Mouse (Mus musculus): Measurements from ENCODE around the gene Gm21958. TPM values are rescaled to one million over a fixed set of nuclear protein-coding genes. Genes with fewer than 3 reads are reported as not detected.

Gm21958 gene
- polyA plus RNA-seq (2015; fragmentation: Nextera tagmentation; extraction: Ambion mirVana), result 0.35 TPM in 1 of 2 replicates, not detected in the other

DNA sequence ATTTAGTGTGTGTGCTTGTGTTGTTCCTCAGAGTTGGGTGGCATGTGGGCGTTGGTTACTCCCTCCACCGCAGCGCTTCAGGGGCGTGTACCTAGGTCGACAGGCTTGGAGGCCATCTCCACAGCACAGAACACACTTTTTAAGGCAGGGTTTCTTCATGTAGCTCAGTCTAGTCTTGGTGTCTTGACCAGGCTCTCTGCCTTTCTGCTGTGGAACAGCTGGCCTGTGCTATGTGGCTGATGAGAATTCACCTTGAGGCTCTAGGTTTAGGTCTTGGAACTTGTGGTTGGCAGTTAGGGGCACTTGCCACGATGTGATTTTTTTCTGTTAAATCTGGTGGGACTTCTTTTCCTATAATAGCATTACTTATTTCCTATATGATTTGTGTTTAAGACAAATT, at the start of gene Gm21958:
Gene Gm21958, minus strand, starts transcription at position 101 of the 400 bp plus-strand sequence.

DNA sequence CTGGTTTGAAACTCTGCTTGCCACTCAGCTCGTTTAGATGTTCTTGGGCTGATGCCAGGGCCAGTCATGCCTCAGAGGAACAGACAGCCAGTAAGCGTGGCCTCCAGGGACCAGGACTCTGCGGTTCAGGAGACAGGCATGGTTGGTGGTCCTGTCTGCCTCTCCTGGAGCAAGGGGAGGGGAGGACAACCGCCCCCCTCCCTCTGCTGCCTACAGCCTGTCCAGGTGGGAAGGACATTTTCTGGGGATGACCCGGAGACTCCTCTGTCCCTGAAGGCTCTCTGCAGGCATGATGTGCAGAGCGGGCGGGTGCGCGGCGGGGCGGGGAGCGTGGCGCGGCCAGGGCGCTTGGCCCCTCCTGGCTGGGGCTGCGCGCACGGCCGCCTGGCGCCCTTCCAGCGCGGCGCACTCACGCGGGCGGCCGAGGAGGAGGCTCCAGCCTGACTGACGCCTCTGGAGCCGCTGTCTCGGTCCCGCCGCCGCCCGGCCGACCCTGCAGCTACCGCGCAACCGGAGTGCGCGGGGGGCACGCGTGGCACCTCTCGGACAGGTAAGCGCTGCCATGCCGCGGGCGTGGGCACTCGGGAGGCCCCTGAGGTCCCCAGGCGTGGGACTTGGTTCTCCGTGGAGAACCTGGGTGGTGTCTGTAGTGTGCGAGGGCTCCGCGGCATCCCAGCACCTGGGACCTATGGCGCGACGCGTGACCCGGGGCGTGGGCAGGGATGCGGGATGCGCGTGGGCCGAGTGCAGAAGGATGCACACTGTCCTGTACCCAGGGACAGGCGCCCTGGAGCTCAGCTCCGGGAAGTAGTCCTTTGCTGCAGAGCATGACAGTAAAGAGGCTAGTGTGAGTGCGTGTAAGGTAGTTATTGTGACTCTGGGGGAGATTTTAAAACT, 41.2 kb upstream of the Gm21958 start, which contains the start of gene Smad9:
Gene Smad9, plus strand, starts transcription at position 438 of the 897 bp plus-strand sequence.

DNA sequence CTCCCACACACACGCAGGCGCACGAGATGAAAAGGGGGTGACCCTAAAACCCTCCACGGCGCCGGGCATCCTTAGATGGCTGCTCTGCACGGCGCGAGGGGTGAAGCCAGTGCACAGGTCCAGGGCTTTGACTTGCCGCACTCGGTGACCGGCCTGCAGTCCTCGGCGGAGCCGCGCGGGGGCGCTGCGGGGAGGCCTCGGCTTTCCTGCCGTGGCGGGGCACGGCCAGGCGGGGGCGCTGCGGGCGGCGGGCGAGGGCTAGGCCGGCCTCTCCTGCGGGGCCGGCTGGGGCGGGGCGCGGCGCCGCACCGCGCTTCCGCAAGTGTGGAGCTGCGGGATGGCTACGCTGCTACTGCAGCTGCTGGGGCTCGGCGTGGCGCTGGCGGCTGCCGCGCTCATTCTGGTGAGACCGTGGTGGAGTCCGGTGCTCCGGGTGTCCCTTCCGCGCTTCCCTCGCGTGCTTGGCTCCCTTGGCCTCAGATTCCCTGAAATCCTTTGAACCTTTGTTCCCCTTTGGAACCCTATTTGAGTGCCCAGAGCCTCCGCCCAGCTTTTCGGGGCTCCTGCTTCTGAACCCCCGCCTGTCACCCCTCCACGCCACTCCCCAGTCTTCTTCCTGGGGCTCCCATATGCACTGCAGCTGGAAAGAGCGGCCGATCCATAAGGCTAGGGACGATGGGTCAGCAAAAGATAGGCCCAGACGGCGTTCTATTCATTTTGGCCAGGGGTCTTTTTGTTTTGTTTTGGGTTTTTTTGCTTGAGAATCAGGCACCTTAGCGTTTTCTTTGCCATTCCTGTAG, 21.3 kb upstream of the Gm21958 start, which contains the start of the genes Exosc8 and Alg5:
Gene Exosc8, minus strand, starts transcription at position 147 of the 800 bp plus-strand sequence.
Gene Alg5, plus strand, starts transcription at position 293 of the 800 bp plus-strand sequence.

DNA sequence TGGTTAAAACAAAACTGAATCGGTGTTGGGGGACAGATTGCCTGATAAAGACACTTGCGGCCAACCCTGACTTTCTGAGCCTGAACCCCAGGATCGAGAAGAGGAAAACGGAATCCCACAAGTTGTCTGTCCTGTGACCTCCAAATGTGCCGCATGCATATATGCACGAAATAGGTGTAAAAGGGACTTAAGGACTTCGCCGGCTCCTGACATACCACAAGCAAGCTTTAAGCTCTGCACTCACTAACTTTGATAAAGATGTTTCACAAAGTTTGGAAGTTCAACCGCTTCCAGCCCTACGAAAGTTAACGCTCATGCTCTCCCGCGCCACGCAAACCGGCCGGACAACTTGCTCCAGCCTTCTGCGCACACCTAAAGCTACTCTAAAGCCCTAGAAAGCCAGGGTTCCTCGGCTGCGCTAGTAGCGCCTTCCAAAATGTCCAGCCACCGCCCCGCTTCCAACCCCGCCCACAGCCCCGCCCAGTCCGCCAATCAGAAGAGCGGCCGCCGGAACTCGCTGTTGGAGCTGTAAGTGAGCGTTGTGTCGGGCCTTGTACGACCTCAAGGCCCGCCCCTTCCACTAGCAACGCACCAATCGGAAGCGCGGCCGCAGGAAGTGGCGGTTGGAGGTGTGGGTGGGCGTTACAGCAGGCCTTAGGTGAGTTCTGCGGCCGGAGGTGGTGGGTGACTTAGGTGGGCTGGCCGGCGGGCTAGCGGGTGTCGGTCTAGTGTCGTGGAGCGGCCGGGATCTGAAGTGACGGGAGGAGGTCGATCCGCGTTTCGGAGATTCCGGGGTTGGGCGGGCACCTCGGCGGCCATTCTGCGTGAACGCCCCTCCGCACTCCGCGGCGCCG, 21.7 kb downstream of the Gm21958 start, which contains the start of gene Supt20:
Gene Supt20, plus strand, starts transcription at position 606 of the 854 bp plus-strand sequence.

Other genes starting within 250 kb of the Gm21958 start
- gene Supt20, start 21.5 kb downstream of the Gm21958 start, polyA plus RNA-seq (2015; fragmentation: Nextera tagmentation; extraction: Ambion mirVana), result 41.6 and 45.4 TPM in 2 replicates
- gene Exosc8, start 21.0 kb upstream of the Gm21958 start, polyA plus RNA-seq (2015; fragmentation: Nextera tagmentation; extraction: Ambion mirVana), result 39.8 and 40.7 TPM in 2 replicates
- 61.4 and 68.7 TPM in 2 replicates for gene Alg5, start 21.2 kb upstream of the Gm21958 start, polyA plus RNA-seq (2015; fragmentation: Nextera tagmentation; extraction: Ambion mirVana)
- 0.63 and 0.79 TPM in 2 replicates for gene Smad9, start 41.2 kb upstream of the Gm21958 start, polyA plus RNA-seq (2015; fragmentation: Nextera tagmentation; extraction: Ambion mirVana)
- gene Rfxap, start 93.4 kb upstream of the Gm21958 start, polyA plus RNA-seq (2015; fragmentation: Nextera tagmentation; extraction: Ambion mirVana), result 16.8 and 22.7 TPM in 2 replicates
- gene Sertm1, start 201.5 kb upstream of the Gm21958 start, polyA plus RNA-seq (2015; fragmentation: Nextera tagmentation; extraction: Ambion mirVana), result not detected in 2 replicates